Mouse (Mus musculus): ENCODE results near the gene Ube2m. TPM values are rescaled to one million over a fixed set of nuclear protein-coding genes. Genes with fewer than 3 reads are reported as not detected.

The Ube2m gene
- polyA plus RNA-seq, 1 experiment from 2014 or later: 64.5 TPM

- H3K4me3 ChIP-seq (replicated peaks): peak overlapping the region; percentile 44
- H3K27me3 ChIP-seq: peaks cover 51% of the 10 kb centered on the region
- no peak for ATAC-seq (ENCODE audit: insufficient read depth)
- peak overlapping the region; percentile 72 for H3K4me2 ChIP-seq
- no peaks in the 10 kb centered on the region for H3K9me3 ChIP-seq (replicated peaks)
- H3K4me1 ChIP-seq (replicated peaks): peaks cover 36% of the 10 kb centered on the region
- 6% methylated on average over 88 of the region's 88 CpGs for WGBS (ENCODE audit: insufficient replicate concordance)
- no peak overlapping the region for H3K27ac ChIP-seq (replicated peaks)
- H3K36me3 ChIP-seq (replicated peaks): no peaks in the 10 kb centered on the region
- no peak overlapping the region; the same call in 1 of the 2 replicates for H3K9ac ChIP-seq
Observed at GRCm38 (mm10) chr7:13043445-13044253, 5.6 kb upstream of the Ube2m start.

GRCm38 (mm10) chr7:13043120-13043444 lies 5.0 kb upstream of the Ube2m start:
- Histone ChIP-seq H3K27ac (replicated peaks) (no peak overlapping the region), H3K36me3 (replicated peaks) (no peaks in the 10 kb centered on the region), H3K9ac (no peak overlapping the region), H3K9me3 (replicated peaks) (no peaks in the 10 kb centered on the region), H3K4me2 (peak overlapping the region; percentile 72), H3K4me3 (replicated peaks) (peak overlapping the region; percentile 44; the same call in 1 of the 2 replicates), H3K4me1 (replicated peaks) (peaks cover 39% of the 10 kb centered on the region), H3K27me3 (peaks cover 51% of the 10 kb centered on the region)
- WGBS (ENCODE audit: insufficient replicate concordance): 45% methylated on average over 16 of the region's 16 CpGs
- ATAC-seq (ENCODE audit: insufficient read depth): no peak

GRCm38 (mm10) chr7:13042511-13042910 lies 4.4 kb upstream of the Ube2m start:
- Histone ChIP-seq H3K9ac (no peak overlapping the region), H3K4me3 (replicated peaks) (no peak overlapping the region), H3K4me2 (no peak overlapping the region), H3K27ac (replicated peaks) (no peak overlapping the region), H3K9me3 (replicated peaks) (no peaks in the 10 kb centered on the region), H3K27me3 (peaks cover 51% of the 10 kb centered on the region), H3K4me1 (replicated peaks) (peaks cover 39% of the 10 kb centered on the region), H3K36me3 (replicated peaks) (no peaks in the 10 kb centered on the region)
- ATAC-seq (ENCODE audit: insufficient read depth): no peak
- WGBS (ENCODE audit: insufficient replicate concordance): 59% methylated on average over 6 of the region's 6 CpGs

- ATAC-seq (ENCODE audit: insufficient read depth): no peak
- Histone ChIP-seq H3K27me3 (peaks cover 51% of the 10 kb centered on the region), H3K36me3 (replicated peaks) (peaks cover 3% of the 10 kb centered on the region), H3K4me1 (replicated peaks) (peaks cover 48% of the 10 kb centered on the region), H3K4me2 (no peak overlapping the region), H3K27ac (replicated peaks) (no peak overlapping the region), H3K4me3 (replicated peaks) (no peak overlapping the region), H3K9ac (no peak overlapping the region), H3K9me3 (replicated peaks) (no peaks in the 10 kb centered on the region)
- 55% methylated on average over 1 of the region's 1 CpGs for WGBS (ENCODE audit: insufficient replicate concordance)
Observed at GRCm38 (mm10) chr7:13041256-13041655, 3.2 kb upstream of the Ube2m start.

- no peak for ATAC-seq (ENCODE audit: insufficient read depth)
- peaks cover 59% of the 10 kb centered on the region for H3K4me1 ChIP-seq (replicated peaks)
- H3K4me3 ChIP-seq (replicated peaks): peak overlapping the region; percentile 87
Observed at GRCm38 (mm10) chr7:13039181-13039580, 1.1 kb upstream of the Ube2m start.

GRCm38 (mm10) chr7:13038621-13039169 lies 620 bp upstream of the Ube2m start:
- H3K27me3 ChIP-seq: peaks cover 29% of the 10 kb centered on the region
- no peaks in the 10 kb centered on the region for H3K9me3 ChIP-seq (replicated peaks)
- H3K4me2 ChIP-seq: peak overlapping the region; percentile 86
- peaks cover 58% of the 10 kb centered on the region for H3K4me1 ChIP-seq (replicated peaks)
- peak overlapping the region; percentile 87 for H3K4me3 ChIP-seq (replicated peaks)
- H3K9ac ChIP-seq: peak overlapping the region; percentile 98
- 12% methylated on average over 15 of the region's 15 CpGs for WGBS (ENCODE audit: insufficient replicate concordance)
- no peak for ATAC-seq (ENCODE audit: insufficient read depth)
- peak overlapping the region; percentile 98 for H3K27ac ChIP-seq (replicated peaks)
- peaks cover 19% of the 10 kb centered on the region for H3K36me3 ChIP-seq (replicated peaks)

More at GRCm38 (mm10) chr7:13039181-13039580, 1.1 kb upstream of the Ube2m start:
- H3K27me3 ChIP-seq: peaks cover 34% of the 10 kb centered on the region
- H3K9ac ChIP-seq: peak overlapping the region; percentile 98
- peak overlapping the region; percentile 98 for H3K27ac ChIP-seq (replicated peaks)
- peaks cover 18% of the 10 kb centered on the region for H3K36me3 ChIP-seq (replicated peaks)
- H3K9me3 ChIP-seq (replicated peaks): no peaks in the 10 kb centered on the region
- H3K4me2 ChIP-seq: peak overlapping the region; percentile 86
- WGBS (ENCODE audit: insufficient replicate concordance): 19% methylated on average over 1 of the region's 1 CpGs

- Histone ChIP-seq H3K9ac (peak overlapping the region; percentile 98), H3K4me3 (replicated peaks) (peak overlapping the region; percentile 87), H3K4me1 (replicated peaks) (peaks cover 63% of the 10 kb centered on the region), H3K4me2 (peak overlapping the region; percentile 86), H3K9me3 (replicated peaks) (no peaks in the 10 kb centered on the region), H3K36me3 (replicated peaks) (peaks cover 33% of the 10 kb centered on the region), H3K27ac (replicated peaks) (peak overlapping the region; percentile 98), H3K27me3 (peaks cover 16% of the 10 kb centered on the region)
- peak; percentile 17 for ATAC-seq (ENCODE audit: insufficient read depth)
- under 1% methylated on average over 32 of the region's 33 CpGs for WGBS (ENCODE audit: insufficient replicate concordance)
Observed at GRCm38 (mm10) chr7:13037366-13037765, 709 bp downstream of the Ube2m start.

GRCm38 (mm10) chr7:13036806-13037205 lies 1.3 kb downstream of the Ube2m start:
- H3K9me3 ChIP-seq (replicated peaks): no peaks in the 10 kb centered on the region
- peaks cover 10% of the 10 kb centered on the region for H3K27me3 ChIP-seq
- ATAC-seq (ENCODE audit: insufficient read depth): no peak
- peaks cover 68% of the 10 kb centered on the region for H3K4me1 ChIP-seq (replicated peaks)
- peak overlapping the region; percentile 98 for H3K9ac ChIP-seq
- H3K4me2 ChIP-seq: peak overlapping the region; percentile 86
- peak overlapping the region; percentile 87 for H3K4me3 ChIP-seq (replicated peaks)
- WGBS (ENCODE audit: insufficient replicate concordance): 24% methylated on average over 4 of the region's 4 CpGs
- peaks cover 38% of the 10 kb centered on the region for H3K36me3 ChIP-seq (replicated peaks)
- peak overlapping the region; percentile 98 for H3K27ac ChIP-seq (replicated peaks)

- ATAC-seq (ENCODE audit: insufficient read depth): no peak
Observed at GRCm38 (mm10) chr7:13035211-13035855, 2.7 kb downstream of the Ube2m start.

GRCm38 (mm10) chr7:13034148-13034977 lies 3.7 kb downstream of the Ube2m start, which contains the start of gene Chmp2a:
TSS of gene Chmp2a (minus strand) at chr7:13034807.
- peak within 1 kb of the TSS; percentile 82 for H3K9ac ChIP-seq
- no peaks in the 10 kb centered on the region for H3K9me3 ChIP-seq (replicated peaks)
- peak within 1 kb of the TSS; percentile 80 for H3K4me2 ChIP-seq
- H3K27ac ChIP-seq (replicated peaks): peak within 1 kb of the TSS; percentile 98
- ATAC-seq (ENCODE audit: insufficient read depth): peak; percentile 68
- H3K27me3 ChIP-seq: no peaks in the 10 kb centered on the region
- peaks cover 63% of the 10 kb centered on the region for H3K36me3 ChIP-seq (replicated peaks)
- WGBS (ENCODE audit: insufficient replicate concordance): under 1% methylated on average over 45 of the region's 45 CpGs
- peaks cover 60% of the 10 kb centered on the region for H3K4me1 ChIP-seq (replicated peaks)
- peak within 1 kb of the TSS; percentile 78 for H3K4me3 ChIP-seq (replicated peaks)

More at GRCm38 (mm10) chr7:13035211-13035855, 2.7 kb downstream of the Ube2m start:
- Histone ChIP-seq H3K36me3 (replicated peaks) (peaks cover 53% of the 10 kb centered on the region), H3K27me3 (no peaks in the 10 kb centered on the region), H3K4me1 (replicated peaks) (peaks cover 69% of the 10 kb centered on the region), H3K9ac (peak overlapping the region; percentile 82), H3K9me3 (replicated peaks) (no peaks in the 10 kb centered on the region), H3K4me3 (replicated peaks) (peak overlapping the region; percentile 78), H3K4me2 (peak overlapping the region; percentile 80), H3K27ac (replicated peaks) (peak overlapping the region; percentile 98)
- 81% methylated on average over 17 of the region's 17 CpGs for WGBS (ENCODE audit: insufficient replicate concordance)
